Mouse (Mus musculus) layer of hippocampus, adult 18-20 months (tissue): ENCODE data around the gene Golph3. TPM values are rescaled to one million over a fixed set of nuclear protein-coding genes. Genes with fewer than 3 reads are reported as not detected.

Experiments used
- DNase-seq, 2 experiments: peaks; one replicate each; pipeline ENCODE4 v3.0.0; 2022; ENCODE audit warnings: low spot score in 2 of 2
- total RNA-seq, 2 experiments: library from RNA; stranded (reverse); gene quantifications; 2 replicates each; pipeline ENCODE4 v1.2.3; 2021

The Golph3 gene
- total RNA-seq, 2 experiments from 2014 or later: 98.4 to 100 TPM

DNA sequence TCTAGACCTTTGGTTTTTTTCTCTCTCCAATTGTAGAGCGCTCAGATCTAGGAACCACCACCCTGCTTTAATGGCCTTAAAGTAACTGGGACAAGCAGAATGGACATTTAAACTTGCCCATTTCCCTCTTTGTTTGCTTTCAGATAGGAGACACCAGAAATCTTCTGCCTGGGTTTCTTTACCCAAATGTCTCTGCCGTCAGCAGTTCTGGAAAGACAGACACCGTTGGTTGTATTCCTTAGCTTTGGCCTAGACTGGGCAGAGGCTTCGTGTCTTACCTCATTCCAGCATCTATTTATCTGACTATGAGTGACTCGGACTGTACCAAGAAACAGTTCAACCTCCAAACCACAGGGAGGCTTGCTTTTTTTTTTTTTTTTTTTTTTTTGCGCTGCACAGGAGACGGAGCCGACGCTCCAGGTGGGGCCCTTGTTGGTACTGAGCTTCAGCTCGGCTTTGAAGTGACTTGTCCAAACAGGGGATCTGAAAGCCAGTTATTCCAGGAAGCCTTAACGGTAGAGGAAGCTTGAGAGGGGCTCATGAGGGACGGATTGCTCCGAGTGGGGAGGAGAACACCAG lies 55.3 kb downstream of the Golph3 start:
- no peak for DNase-seq

DNA sequence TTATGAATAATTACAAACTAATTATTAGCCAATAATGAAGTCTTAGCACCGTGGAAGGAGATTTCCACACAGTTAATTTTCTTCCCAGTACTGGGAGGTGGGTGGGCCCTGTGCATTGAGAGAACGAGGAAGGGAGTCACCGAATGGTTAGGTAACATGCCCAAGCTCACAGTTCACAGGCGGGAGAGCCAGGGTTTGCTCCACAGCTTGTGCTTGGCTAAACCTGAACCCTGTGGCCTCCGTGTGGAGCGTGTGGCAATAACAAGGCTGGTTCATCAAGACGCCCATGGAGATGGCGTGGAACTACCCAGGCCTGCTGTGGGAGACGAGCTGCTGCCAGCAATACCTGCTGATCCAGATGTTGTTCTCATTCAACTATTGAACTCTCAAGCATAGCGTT lies 56.5 kb downstream of the Golph3 start:
- no peak for DNase-seq

DNA sequence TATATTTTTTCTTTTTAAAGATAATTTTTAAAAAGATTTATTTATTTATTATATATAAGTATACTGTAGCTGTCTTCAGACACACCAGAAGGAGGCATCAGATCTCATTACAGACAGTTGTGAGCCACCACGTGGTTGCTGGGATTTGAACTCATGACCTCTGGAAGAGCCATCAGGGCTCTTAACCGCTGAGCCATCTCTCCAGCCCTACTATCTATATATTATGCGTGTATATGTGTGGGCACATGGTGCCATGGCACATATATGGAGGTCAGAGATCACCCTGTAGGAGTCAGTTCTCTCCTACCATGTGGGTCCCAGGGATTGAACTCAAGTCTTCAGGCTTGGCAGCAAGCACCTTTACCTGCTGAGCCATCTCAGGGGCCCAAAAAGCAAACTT lies 58.8 kb downstream of the Golph3 start:
- DNase-seq: no peak

DNA sequence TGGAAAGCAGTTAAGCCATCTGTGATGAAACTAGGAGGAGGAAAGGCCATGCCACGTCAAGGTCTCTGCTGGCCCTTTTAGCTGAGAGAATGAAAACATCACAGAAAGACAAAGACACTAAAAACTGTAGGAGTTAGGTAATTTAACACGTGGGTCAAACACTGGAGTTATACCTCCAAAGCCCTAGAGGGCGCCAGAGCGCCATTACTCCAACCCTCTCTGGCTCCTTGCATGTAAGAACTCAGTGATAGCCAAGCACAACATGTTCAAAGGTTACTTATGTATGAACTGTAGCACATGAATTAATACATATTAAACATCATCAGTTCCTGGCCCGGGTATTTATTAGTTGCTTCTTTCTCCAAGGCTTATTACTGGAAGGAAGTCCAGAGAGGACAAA lies 59.3 kb downstream of the Golph3 start:
- no peak for DNase-seq

DNA sequence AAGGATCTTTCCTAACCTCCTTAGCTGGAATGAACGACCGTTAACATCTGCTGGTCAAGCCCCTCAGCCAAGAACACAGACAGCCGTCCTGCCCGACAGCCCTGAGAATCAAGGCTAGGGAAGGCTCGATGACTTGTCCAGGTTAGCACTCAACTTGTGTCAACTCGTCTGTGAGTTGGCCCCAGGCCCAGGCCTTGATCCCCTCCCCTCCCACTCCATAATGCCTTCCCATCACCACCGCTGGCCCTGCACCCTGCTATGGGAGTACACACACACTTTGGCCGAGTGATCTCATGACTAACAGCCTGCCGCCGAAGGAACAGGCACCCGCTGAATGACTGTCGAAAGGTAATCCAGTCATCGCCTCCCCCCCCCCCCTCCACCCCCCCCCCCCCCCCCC lies 63.4 kb downstream of the Golph3 start:
- no peak for DNase-seq

DNA sequence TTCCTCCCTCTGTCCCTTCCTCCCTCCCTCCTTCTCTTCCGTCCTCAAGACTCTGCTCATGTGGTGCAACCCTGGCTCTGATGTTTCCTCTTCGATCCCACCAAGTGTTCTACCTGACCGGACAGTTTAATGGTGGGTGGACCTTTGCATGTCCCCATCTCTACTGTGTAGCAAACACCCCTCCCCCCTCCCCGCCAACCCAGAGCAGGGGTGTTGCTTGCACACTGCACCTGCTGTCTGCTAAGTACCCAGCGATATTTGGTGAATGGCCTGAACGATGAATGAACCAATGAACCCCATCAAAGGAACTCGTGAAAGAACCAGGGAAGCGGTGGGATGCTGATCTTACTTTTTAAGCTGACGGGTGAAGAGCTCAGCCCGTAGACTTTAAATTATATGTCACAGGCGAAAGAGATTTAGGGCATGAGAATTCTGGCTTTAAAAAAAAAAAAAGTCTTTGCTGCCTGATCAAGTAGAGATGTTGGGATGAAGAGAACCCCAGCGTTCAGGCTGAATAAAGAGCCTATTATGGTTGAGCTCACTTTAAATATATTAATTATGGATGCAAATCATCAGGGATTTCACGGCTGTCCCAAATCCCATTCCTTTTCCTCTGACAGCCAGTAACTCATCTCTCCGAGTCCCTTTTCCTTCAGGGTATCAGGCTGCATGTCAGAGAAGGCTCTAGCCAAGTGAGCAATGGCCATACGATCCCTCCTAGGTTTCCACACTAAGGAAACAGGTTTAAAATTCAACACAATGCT lies 67.7 kb downstream of the Golph3 start:
- DNase-seq: no peak

DNA sequence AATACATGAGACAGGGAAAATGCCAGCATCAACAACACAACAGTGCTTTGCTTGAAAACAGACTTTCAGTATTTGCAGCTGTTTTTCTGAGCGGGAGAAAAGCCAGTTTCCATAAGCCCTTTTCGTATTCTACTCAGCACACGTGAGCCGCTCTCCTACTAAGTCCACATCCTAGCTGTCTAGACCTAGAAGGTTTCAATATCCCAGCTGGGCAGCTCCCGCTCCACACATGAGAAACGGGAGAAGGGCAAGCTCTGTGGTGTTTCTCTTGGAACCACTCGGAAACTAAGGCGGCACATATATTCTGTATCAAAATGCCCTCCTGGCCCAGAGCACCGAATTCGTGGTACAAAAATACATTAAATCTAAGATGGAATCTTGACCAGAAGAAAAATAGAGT lies 73.5 kb downstream of the Golph3 start:
- no peak for DNase-seq

DNA sequence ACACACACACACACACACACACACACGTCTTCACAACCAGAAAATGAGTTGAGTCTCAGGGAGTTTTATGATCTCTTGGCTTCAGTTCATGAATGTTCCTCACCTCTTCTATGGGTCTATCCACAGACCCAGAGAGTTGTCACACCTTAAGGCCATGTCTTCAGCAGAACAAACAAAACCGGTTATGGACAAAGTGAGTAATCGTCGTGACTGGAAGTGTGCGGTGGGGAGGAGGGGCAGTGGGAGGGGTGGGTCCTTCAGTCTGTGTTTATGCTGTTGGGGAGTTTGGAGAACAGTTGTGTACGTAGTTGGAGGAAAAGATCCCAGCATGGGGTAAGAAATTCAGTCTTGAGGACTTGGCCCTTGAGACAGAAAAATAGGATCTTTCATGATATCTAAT lies 75.8 kb downstream of the Golph3 start:
- DNase-seq: no peak

Other genes starting within 250 kb of the Golph3 start
- 100 to 1,000 TPM; 354 to 376 TPM for gene Zfr, start 203.6 kb upstream of the Golph3 start, total RNA-seq
- 10 to 100 TPM; 61.3 to 65.7 TPM for gene Mtmr12, start 116.4 kb upstream of the Golph3 start, total RNA-seq
- gene 1810049J17Rik, start 449 bp downstream of the Golph3 start, total RNA-seq: 1 to 10 TPM in 1 of 2 experiments, not detected in 1; 2.5 TPM